Mouse (Mus musculus): ENCODE data around the gene Cabin1.
A peak's percentile ranks its signal among the peaks of the same experiment; 100 is the strongest.

GRCm38 (mm10) chr10:75744017-75744416 is 20.1 kb downstream of the Cabin1 start:
- TF ChIP-seq CTCF (IDR thresholded peaks at IDR 0.05), result peak; percentile 96
- no peak for TF ChIP-seq EP300 (IDR thresholded peaks at IDR 0.05)
